Mouse (Mus musculus): Measurements from ENCODE around the gene Reep3.

The Reep3 gene

GRCm38 (mm10) chr10:66978215-66978614, 118.5 kb downstream of the Reep3 start:
- H3K36me3 ChIP-seq (ENCODE audit: control insufficient read depth, insufficient read depth, low read length, poor library complexity, severe bottlenecking), result no peaks in the 10 kb centered on the region
- H3K27me3 ChIP-seq (ENCODE audit: control insufficient read depth, insufficient read depth, low read length, poor library complexity, severe bottlenecking), result no peaks in the 10 kb centered on the region
- DNase-seq (ENCODE audit: low read depth, low spot score), result no peak

DNA sequence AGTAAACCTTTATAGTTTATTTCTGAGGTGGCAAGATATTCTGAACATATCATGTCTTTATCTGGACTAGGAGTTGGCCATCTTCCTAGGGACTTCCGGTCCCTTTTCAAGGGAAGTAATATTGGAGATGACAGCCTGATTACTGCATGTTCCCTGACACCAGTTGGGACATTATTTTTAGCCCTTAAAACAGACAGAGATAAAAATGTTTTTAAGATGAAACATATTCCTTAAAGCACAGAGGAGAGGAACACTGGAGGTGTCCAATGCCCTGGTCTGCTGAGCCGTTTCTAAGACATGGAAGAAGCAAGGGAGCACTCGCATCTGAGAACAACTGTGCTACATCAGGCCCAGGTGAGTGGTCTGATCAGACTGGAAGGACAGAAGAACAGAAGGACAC, 119.7 kb downstream of the Reep3 start:
- no peak for DNase-seq (ENCODE audit: low read depth, low spot score)
- Histone ChIP-seq H3K36me3 (ENCODE audit: control insufficient read depth, insufficient read depth, low read length, poor library complexity, severe bottlenecking) (no peaks in the 10 kb centered on the region), H3K27me3 (ENCODE audit: control insufficient read depth, insufficient read depth, low read length, poor library complexity, severe bottlenecking) (no peaks in the 10 kb centered on the region)

DNA sequence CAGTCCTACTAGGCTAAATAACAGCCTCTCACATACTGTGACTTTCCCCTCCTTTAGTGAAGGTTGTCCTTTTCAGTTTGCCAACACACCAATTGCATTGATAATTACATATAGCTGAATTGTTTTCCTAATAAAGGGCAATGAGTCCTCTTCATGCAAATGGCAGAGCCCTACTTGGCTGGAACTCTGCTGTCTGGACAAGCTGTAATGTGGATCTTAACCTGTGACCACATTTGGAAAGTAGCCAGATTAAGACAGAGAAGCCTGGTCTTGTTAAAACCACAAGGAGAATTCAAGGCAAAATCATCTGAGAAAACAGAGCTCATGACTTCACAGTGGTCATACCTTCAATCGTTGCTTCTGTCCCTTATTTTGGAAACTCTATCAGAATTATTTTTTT, 121.3 kb downstream of the Reep3 start:
- Histone ChIP-seq H3K27me3 (ENCODE audit: control insufficient read depth, insufficient read depth, low read length, poor library complexity, severe bottlenecking) (no peaks in the 10 kb centered on the region), H3K36me3 (ENCODE audit: control insufficient read depth, insufficient read depth, low read length, poor library complexity, severe bottlenecking) (no peaks in the 10 kb centered on the region)
- no peak for DNase-seq (ENCODE audit: low read depth, low spot score)

DNA sequence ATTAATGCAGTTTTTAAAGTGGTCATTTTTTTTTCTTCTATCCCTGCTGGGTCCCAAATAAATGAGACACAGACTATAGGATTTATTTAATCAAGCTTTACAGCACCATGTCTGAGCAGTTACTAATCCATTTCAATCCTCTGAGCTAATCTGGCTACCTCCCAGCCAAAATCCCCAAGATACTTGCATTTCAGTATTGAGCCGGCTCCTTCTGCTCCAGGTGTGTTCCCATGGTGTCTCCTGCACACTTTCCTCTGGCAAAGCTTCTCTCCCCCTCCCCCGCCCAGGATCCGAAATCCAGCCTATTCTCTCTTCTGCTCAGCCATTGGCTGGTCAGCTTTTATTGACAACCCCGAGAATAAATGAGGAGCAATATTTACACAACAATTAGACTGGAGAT, 122.3 kb downstream of the Reep3 start:
- Histone ChIP-seq H3K27me3 (ENCODE audit: control insufficient read depth, insufficient read depth, low read length, poor library complexity, severe bottlenecking) (no peaks in the 10 kb centered on the region), H3K36me3 (ENCODE audit: control insufficient read depth, insufficient read depth, low read length, poor library complexity, severe bottlenecking) (no peaks in the 10 kb centered on the region)
- no peak for DNase-seq (ENCODE audit: low read depth, low spot score)

GRCm38 (mm10) chr10:66973866-66974265, 122.9 kb downstream of the Reep3 start:
- no peaks in the 10 kb centered on the region for H3K36me3 ChIP-seq (ENCODE audit: control insufficient read depth, insufficient read depth, low read length, poor library complexity, severe bottlenecking)
- no peaks in the 10 kb centered on the region for H3K27me3 ChIP-seq (ENCODE audit: control insufficient read depth, insufficient read depth, low read length, poor library complexity, severe bottlenecking)
- no peak for DNase-seq (ENCODE audit: low read depth, low spot score)

GRCm38 (mm10) chr10:66973274-66973673, 123.5 kb downstream of the Reep3 start:
- Histone ChIP-seq H3K36me3 (ENCODE audit: control insufficient read depth, insufficient read depth, low read length, poor library complexity, severe bottlenecking) (no peaks in the 10 kb centered on the region), H3K27me3 (ENCODE audit: control insufficient read depth, insufficient read depth, low read length, poor library complexity, severe bottlenecking) (no peaks in the 10 kb centered on the region)
- no peak for DNase-seq (ENCODE audit: low read depth, low spot score)

DNA sequence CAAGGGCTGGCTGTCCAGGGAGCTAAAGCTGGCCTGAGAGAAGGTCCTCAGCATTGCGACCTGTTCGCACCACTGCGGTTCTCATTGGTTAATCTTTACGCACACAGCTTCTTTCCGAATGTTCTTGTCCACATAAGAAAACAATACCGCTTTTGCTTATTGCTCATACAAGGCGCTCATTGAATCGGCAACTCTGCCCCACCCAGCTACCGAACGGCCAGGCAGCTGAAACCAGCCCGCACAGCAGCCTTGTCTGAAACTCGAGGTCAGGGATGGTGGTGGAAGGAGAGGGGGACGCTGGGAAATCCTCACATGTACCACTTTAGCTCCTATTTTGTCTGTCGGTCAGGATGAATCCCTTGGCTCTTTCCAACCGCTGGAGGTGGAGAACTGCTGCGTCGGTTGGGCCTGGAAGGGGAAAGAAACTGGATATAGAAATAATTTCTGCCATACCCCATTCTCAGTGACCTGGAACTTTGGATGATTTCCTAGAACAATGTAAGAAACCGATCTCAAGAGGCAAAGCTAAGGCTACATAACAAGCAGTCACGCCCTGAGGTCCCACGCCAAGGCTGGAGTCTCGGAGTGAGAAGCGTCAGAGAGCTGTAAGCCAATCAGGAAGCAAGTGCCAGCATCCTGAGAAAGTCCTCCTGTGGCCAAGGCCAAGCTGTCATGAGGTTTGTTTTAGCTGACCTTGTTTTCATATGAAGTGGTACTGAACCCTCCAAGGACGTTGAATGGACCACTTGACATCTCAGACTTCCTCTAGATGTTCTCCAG, 126.2 kb downstream of the Reep3 start:
- Histone ChIP-seq H3K36me3 (ENCODE audit: control insufficient read depth, insufficient read depth, low read length, poor library complexity, severe bottlenecking) (no peaks in the 10 kb centered on the region), H3K27me3 (ENCODE audit: control insufficient read depth, insufficient read depth, low read length, poor library complexity, severe bottlenecking) (no peaks in the 10 kb centered on the region)
- no peak for DNase-seq (ENCODE audit: low read depth, low spot score)

DNA sequence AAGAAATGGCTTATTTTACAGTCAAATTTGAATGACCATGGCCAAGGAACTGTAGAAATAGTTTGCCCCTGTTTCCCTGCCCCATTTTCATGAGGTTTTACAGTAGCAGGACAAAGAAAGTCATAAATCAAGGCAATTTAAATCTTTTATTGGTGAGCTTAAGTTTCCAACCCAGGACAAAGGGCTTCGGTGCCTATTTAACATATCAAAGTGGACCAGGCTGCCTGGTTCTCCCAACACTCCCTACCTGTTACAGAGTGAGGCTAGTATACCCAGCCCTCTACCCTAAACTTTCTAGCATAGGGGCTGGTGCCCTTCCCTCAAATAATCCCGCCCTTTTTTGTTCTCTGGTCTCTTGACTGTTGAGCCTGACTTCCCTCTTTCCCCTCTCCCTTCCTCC, 127.2 kb downstream of the Reep3 start:
- H3K36me3 ChIP-seq (ENCODE audit: control insufficient read depth, insufficient read depth, low read length, poor library complexity, severe bottlenecking), result no peaks in the 10 kb centered on the region
- no peaks in the 10 kb centered on the region for H3K27me3 ChIP-seq (ENCODE audit: control insufficient read depth, insufficient read depth, low read length, poor library complexity, severe bottlenecking)
- no peak for DNase-seq (ENCODE audit: low read depth, low spot score)

- no peak for DNase-seq (ENCODE audit: low read depth, low spot score)
- Histone ChIP-seq H3K27me3 (ENCODE audit: control insufficient read depth, insufficient read depth, low read length, poor library complexity, severe bottlenecking) (no peaks in the 10 kb centered on the region), H3K36me3 (ENCODE audit: control insufficient read depth, insufficient read depth, low read length, poor library complexity, severe bottlenecking) (no peaks in the 10 kb centered on the region)
Observed at GRCm38 (mm10) chr10:66969081-66969480, 127.7 kb downstream of the Reep3 start.

- no peaks in the 10 kb centered on the region for H3K27me3 ChIP-seq (ENCODE audit: control insufficient read depth, insufficient read depth, low read length, poor library complexity, severe bottlenecking)
- H3K36me3 ChIP-seq (ENCODE audit: control insufficient read depth, insufficient read depth, low read length, poor library complexity, severe bottlenecking), result no peaks in the 10 kb centered on the region
- DNase-seq (ENCODE audit: low read depth, low spot score), result no peak
Observed at GRCm38 (mm10) chr10:66968541-66968940, 128.2 kb downstream of the Reep3 start.

DNA sequence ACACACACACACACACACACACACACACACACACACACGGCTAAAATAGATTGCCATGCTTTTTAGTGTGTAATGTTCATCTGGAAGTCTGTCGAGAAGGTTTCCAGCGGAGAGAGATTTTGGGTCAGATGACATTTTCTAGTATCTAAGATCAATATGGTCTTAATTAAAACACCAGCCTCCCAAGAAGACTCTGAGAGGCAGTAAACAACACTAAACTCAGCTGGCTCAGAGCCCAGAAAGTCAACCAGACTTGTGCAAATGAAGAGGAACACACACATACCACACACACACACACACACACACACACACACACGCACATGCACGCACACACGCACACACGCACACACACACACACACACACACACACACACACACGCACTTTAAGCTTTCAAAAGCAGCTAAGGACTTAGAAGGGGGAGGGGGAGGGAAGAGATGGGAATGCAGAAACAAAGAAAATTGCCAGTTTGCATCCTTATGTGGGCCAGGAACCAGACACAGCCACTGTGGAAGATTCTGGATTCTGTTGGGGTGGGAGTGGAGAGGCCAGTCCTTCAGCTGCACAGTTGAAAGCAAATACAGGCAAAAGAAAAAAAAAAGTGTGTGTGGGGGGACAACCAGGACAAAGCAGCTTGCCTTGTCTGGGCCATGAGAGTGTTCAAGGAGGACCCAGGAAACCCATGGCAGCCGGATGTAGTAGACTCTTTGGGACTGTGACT, 130.2 kb downstream of the Reep3 start:
- H3K27me3 ChIP-seq (ENCODE audit: control insufficient read depth, insufficient read depth, low read length, poor library complexity, severe bottlenecking), result no peaks in the 10 kb centered on the region
- DNase-seq (ENCODE audit: low read depth, low spot score), result no peak

GRCm38 (mm10) chr10:66960136-66960535, 136.6 kb downstream of the Reep3 start:
- Histone ChIP-seq H3K27me3 (ENCODE audit: control insufficient read depth, insufficient read depth, low read length, poor library complexity, severe bottlenecking) (no peaks in the 10 kb centered on the region), H3K36me3 (ENCODE audit: control insufficient read depth, insufficient read depth, low read length, poor library complexity, severe bottlenecking) (no peaks in the 10 kb centered on the region)
- no peak for DNase-seq (ENCODE audit: low read depth, low spot score)

More for the DNA sequence above, 130.2 kb downstream of the Reep3 start:
- H3K36me3 ChIP-seq (ENCODE audit: control insufficient read depth, insufficient read depth, low read length, poor library complexity, severe bottlenecking), result no peaks in the 10 kb centered on the region

Measured in splenic B cell, adult 2 months (primary cell).